Mouse (Mus musculus) myocyte (in vitro differentiated cells): ENCODE results near the gene Golt1a.

ENCODE experiments used
- E2F4 ChIP-seq: IDR thresholded peaks from one replicate; pipeline ENCODE4 v1.6.1; 2011; ENCODE audit warnings: mild to moderate bottlenecking, control low read depth, moderate library complexity; ENCODE audit not compliant: insufficient read depth
- MAX ChIP-seq: IDR thresholded peaks from one replicate; pipeline ENCODE4 v1.6.1; 2011; ENCODE audit warnings: low read depth, mild to moderate bottlenecking, control low read depth
- MYOD1 ChIP-seq, 3 experiments: IDR thresholded peaks; one replicate each; pipeline ENCODE4 v1.6.1; 2011; ENCODE audit warnings: control low read depth in 2 of 3, low read depth in 2 of 3, mild to moderate bottlenecking in 2 of 3, moderate library complexity in 1 of 3; ENCODE audit not compliant: insufficient read length in 2 of 3, control insufficient read depth in 1 of 3
- MYOG ChIP-seq, 3 experiments: IDR thresholded peaks; one replicate each; pipeline ENCODE4 v1.6.1; 2011; ENCODE audit warnings: control low read depth in 2 of 3, low read depth in 2 of 3, mild to moderate bottlenecking in 2 of 3; ENCODE audit not compliant: insufficient read length in 2 of 3, control insufficient read depth in 1 of 3, insufficient read depth in 1 of 3
- POLR2A ChIP-seq: IDR thresholded peaks from one replicate; pipeline ENCODE4 v1.6.1; 2011; ENCODE audit warnings: low read depth, mild to moderate bottlenecking, control low read depth, moderate library complexity; ENCODE audit not compliant: insufficient read length
- POLR2AphosphoS2 ChIP-seq: IDR thresholded peaks from one replicate; pipeline ENCODE4 v1.6.1; 2011; ENCODE audit warnings: low read depth, control low read depth; ENCODE audit not compliant: insufficient read length
- SRF ChIP-seq: IDR thresholded peaks from one replicate; pipeline ENCODE4 v1.6.1; 2011; ENCODE audit warnings: low read depth; ENCODE audit not compliant: control insufficient read depth, insufficient read length
- TCF12 ChIP-seq: IDR thresholded peaks from one replicate; pipeline ENCODE4 v1.6.1; 2011; ENCODE audit warnings: mild to moderate bottlenecking, control low read depth; ENCODE audit not compliant: poor library complexity, insufficient read depth, severe bottlenecking
- TCF3 ChIP-seq: IDR thresholded peaks from one replicate; pipeline ENCODE4 v1.6.1; 2011; ENCODE audit warnings: low read depth, control low read depth; ENCODE audit not compliant: insufficient read length
- USF1 ChIP-seq: IDR thresholded peaks from one replicate; pipeline ENCODE4 v1.6.1; 2011; ENCODE audit warnings: low read depth, mild to moderate bottlenecking, control low read depth, moderate library complexity

DNA sequence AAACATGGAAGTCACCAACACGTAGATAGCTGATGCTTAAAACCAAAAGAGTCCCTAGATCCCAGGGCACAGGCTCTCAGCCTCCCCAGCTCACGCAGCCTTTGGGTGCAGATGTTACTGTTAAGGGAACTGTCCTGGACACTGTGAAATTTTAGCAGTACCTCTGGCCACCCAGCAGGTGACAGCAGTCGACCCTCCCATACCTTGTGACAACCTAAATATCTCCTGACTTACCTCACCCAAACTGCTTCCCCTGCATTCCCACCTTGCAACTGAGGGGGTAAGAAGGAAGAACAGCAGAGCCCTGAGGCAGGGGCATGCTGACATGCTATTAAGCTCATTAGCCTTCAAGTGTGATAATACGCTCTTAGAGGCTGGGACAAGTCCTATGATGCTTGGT, 1.6 kb downstream of the Golt1a start:
- TF ChIP-seq POLR2A: no peak
- no peak for TF ChIP-seq TCF3
- TF ChIP-seq E2F4: no peak
- no peak for TF ChIP-seq USF1
- TF ChIP-seq MYOD1 (IDR thresholded peaks at IDR 0.05; ENCODE audit: control insufficient read depth in 1 of 3, insufficient read length in 2 of 3, low read depth in 2 of 3): no peak
- TF ChIP-seq SRF: no peak
- no peak for TF ChIP-seq MAX
- no peak for TF ChIP-seq TCF12
- TF ChIP-seq MYOG (IDR thresholded peaks at IDR 0.05; ENCODE audit: control insufficient read depth in 1 of 3, insufficient read depth in 1 of 3, insufficient read length in 2 of 3, low read depth in 2 of 3): no peak
- no peak for TF ChIP-seq POLR2AphosphoS2
